Mouse (Mus musculus): ENCODE measurements at regions not wholly inside any gene's neighbourhood (a gene's known extent, or its start where the extent isn't known, plus 50 kb on each side); places are given as distances from the start of the nearest gene placed in this dataset.

DNA sequence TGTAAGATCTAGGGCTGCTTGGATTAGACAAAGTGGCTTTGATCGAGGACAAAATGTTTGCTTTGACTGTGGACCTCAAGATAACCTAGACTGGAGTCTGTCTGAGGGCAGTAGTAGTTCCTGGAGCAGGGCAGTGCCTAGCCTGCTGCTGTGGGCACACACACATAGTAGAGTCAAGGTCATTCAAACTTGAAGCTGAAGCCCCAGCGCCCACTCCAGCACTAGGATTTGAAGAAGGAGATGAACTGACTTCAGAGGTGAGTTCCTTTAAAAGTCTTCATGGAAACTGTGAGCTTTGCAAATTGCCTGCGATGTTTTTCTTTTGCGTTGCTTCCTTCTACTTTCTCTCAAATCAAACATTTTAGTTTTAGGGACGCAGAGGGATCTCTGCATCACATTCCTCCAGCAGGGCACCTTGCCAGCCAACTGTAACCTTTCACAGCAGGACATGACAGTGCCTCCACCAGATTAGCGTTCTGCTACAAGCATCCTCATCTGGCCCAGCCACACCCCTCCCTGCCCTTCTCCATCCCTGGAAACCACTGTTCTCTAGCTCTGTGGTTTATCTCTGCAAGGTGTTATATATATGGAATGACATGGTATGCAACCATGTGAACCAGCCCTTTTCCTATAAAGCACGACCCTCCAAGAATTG lies 377.3 kb upstream of the Gm10131 start:
- TF ChIP-seq CTCF (IDR thresholded peaks at IDR 0.05; ENCODE audit: control insufficient read depth, insufficient read depth, insufficient read length) (no peak), MAX (IDR thresholded peaks at IDR 0.05) (no peak), FOSL1 (IDR thresholded peaks at IDR 0.05; ENCODE audit: insufficient read depth, low read length, poor library complexity, severe bottlenecking) (no peak), USF1 (IDR thresholded peaks at IDR 0.05; ENCODE audit: low read depth) (no peak)

Measured in C2C12 (cell line).